Mouse (Mus musculus) adrenal gland, adult 2 months (tissue): ENCODE data around the gene Fry. TPM values are rescaled to one million over a fixed set of nuclear protein-coding genes. Genes with fewer than 3 reads are reported as not detected.

Experiments
- DNase-seq: peaks from one replicate; pipeline ENCODE4 v3.0.0; 2021
- polyA plus RNA-seq: library from polyadenylated mRNA; depleted of rRNA; stranded (reverse); fragments of >200 nt; gene quantifications from 2 replicates; pipeline ENCODE4 v1.2.3, GENCODE M21; 2012; rRNA removed
- total RNA-seq, 2 experiments: library from RNA; stranded (reverse); gene quantifications; 2 replicates each; pipeline ENCODE4 v1.2.3; 2021

Fry gene
- total and polyA plus RNA-seq, 3 experiments: 16.4 to 44.4 (median 27.0) TPM

DNA sequence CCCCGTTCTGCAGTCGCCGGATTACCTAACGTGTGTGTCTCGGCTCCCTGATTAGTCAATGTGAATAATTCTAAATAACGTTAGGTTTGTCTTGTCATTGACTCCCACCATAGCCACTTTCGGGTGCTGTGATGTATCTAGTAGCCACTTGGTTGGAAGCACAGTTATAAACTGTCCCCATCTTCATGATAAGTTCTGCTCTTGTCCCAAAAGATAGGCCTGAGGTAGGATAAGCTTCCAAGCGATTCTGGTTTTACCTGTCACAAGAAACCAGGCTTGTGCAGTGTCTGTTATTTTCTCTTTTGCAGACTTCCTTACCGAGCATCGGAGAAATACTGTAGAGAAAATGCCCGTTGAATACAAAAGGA lies 404.4 kb downstream of the Fry start:
- DNase-seq: no peak

DNA sequence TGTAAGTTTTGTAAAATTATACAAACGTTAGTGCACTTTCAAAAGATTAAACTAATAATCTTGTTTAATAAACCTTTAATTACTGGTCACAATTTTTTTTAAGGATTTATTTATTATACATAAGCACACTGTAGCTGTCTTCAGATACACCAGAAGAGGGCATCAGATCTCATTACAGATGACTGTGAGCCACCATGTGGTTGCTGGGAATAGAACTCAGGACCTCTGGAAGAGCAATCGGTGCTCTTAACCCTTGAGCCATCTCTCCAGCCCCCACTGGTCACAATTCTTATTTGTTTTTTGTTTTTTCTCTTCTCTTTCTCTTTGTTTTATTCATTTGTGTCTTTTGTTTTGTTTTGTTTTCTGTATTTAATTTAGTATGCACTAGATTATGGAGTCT lies 406.8 kb downstream of the Fry start:
- no peak for DNase-seq

DNA sequence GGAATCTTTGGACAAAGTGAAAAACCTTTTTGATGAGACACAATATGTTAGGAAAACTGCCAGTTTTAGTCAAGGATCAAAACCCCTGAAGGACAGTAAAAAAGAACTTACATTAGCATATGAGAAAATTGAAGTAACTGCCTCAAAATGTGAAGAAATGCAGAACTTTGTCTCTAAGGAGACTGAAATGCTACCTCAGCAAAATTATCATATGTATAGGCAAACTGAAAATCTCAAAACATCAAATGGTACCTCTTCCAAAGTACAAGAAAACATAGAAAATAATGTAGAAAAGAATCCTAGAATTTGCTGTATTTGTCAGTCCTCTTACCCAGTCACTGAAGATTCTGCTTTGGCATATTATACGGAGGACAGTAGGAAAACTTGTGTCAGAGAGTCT lies 422.9 kb downstream of the Fry start:
- no peak for DNase-seq

DNA sequence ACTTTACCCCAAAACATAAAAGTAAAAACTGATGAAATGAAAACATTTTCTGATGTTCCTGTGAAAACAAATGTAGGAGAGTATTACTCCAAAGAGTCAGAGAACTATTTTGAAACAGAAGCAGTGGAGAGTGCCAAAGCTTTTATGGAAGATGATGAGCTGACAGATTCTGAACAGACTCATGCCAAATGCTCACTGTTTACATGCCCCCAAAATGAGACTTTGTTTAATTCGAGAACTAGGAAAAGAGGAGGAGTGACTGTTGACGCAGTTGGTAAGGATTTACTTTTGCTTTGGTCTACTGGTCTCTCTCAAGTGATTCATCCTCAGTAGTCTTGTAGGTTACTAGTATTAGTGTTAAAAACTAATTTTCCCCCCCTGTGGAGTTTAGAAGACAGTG lies 424.7 kb downstream of the Fry start:
- DNase-seq: no peak

Other genes with a start within 250 kb of the Fry start
- not detected for gene Rxfp2, start 100.0 kb upstream of the Fry start, total RNA-seq
- gene Rxfp2, start 100.0 kb upstream of the Fry start, polyA plus RNA-seq: 0.04 and 0.07 TPM in 2 replicates